Mouse (Mus musculus): ENCODE measurements around the gene Gpr88. TPM values are rescaled to one million over a fixed set of nuclear protein-coding genes. Genes with fewer than 3 reads are reported as not detected.

Gpr88 gene
- total and polyA plus RNA-seq, 3 experiments, result 0.16 TPM; not detected in 2

GRCm38 (mm10) chr3:116252255-116253040 is 855 bp downstream of the Gpr88 start:
- TF ChIP-seq GATA2 (IDR thresholded peaks at IDR 0.05; ENCODE audit: borderline replicate concordance, low read depth, low read length), result no peak
- TF ChIP-seq CTCF (IDR thresholded peaks at IDR 0.05; ENCODE audit: low read depth, low read length), result no peak
- TF ChIP-seq POLR2AphosphoS5 (IDR thresholded peaks at IDR 0.05; ENCODE audit: insufficient replicate concordance, low read depth, low read length), result no peak
- no peak for TF ChIP-seq TAL1 (conservative IDR thresholded peaks at IDR 0.05; ENCODE audit: low read depth, low read length)
- no peak for TF ChIP-seq GATA1 (IDR thresholded peaks at IDR 0.05; ENCODE audit: borderline replicate concordance, low read length)
- DNase-seq (ENCODE audit: low spot score), result no peak
- H3K4me1 ChIP-seq (ENCODE audit: insufficient read depth, low read depth, low read length), result no peaks in the 10 kb centered on the region
- no peak for ATAC-seq (ENCODE audit: extremely low read depth, insufficient number of reproducible peaks, low FRiP score, poor library complexity, severe bottlenecking)
- H3K9me3 ChIP-seq (replicated peaks), result no peaks in the 10 kb centered on the region
- H3K27me3 ChIP-seq (ENCODE audit: insufficient read depth, low read length), result peaks cover 3% of the 10 kb centered on the region; the same call in 1 of the 2 replicates
- H3K36me3 ChIP-seq (replicated peaks), result no peaks in the 10 kb centered on the region
- H3K4me3 ChIP-seq (ENCODE audit: low read depth, low read length), result no peak overlapping the region

DNA sequence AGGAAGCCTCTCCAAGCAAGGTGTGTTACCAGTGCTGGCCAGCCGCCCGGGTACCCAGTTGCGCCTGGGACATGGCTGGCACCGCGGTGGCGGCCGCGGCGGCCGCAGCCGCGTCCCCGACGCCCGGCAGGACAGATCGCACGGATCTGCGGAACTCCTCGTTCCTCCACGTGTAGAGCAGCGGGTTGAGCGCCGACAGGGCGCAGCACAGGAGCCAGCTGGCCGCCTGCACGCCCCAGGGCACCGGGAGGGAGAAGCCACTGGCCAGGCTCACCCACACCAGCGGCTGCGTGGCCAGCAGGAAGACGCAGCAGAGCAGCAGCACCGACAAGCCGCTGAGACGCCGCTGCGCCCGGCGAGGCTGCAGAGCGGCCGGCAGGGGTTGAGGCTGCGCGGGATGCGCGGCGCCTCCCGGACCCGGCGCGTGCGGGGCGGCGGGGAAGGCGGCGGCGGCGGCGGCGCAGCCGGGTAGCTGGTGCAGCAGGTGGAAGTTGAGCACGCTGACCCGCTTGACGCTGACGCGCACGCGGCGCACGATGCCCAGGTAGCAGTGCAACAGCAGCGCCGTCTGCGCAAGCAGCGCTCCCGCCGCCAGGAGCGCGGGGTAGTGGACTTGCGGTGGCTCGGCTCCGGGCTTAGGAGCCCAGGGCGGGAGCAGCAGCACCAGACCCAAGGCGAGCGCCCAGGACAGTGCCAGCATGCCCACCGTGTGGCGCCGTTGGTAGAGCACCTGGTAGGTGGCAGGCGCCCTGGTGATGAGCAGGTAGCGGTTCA is 1.6 kb downstream of the Gpr88 start:
- Histone ChIP-seq H3K4me3 (ENCODE audit: low read depth, low read length) (no peak overlapping the region), H3K9me3 (replicated peaks) (no peaks in the 10 kb centered on the region), H3K4me1 (ENCODE audit: insufficient read depth, low read depth, low read length) (no peaks in the 10 kb centered on the region), H3K36me3 (replicated peaks) (no peaks in the 10 kb centered on the region), H3K27me3 (ENCODE audit: insufficient read depth, low read length) (peaks cover 3% of the 10 kb centered on the region; the same call in 1 of the 2 replicates)
- TF ChIP-seq TAL1 (conservative IDR thresholded peaks at IDR 0.05; ENCODE audit: low read depth, low read length) (no peak), GATA1 (IDR thresholded peaks at IDR 0.05; ENCODE audit: borderline replicate concordance, low read length) (no peak), CTCF (IDR thresholded peaks at IDR 0.05; ENCODE audit: low read depth, low read length) (no peak), GATA2 (IDR thresholded peaks at IDR 0.05; ENCODE audit: borderline replicate concordance, low read depth, low read length) (no peak), POLR2AphosphoS5 (IDR thresholded peaks at IDR 0.05; ENCODE audit: insufficient replicate concordance, low read depth, low read length) (no peak)
- ATAC-seq (ENCODE audit: extremely low read depth, insufficient number of reproducible peaks, low FRiP score, poor library complexity, severe bottlenecking) (no peak), DNase-seq (ENCODE audit: low spot score) (peak; percentile 9)

- no peak for TF ChIP-seq CTCF (IDR thresholded peaks at IDR 0.05; ENCODE audit: low read depth, low read length)
- no peak for TF ChIP-seq POLR2AphosphoS5 (IDR thresholded peaks at IDR 0.05; ENCODE audit: insufficient replicate concordance, low read depth, low read length)
- TF ChIP-seq GATA1 (IDR thresholded peaks at IDR 0.05; ENCODE audit: borderline replicate concordance, low read length), result no peak
- no peak for TF ChIP-seq GATA2 (IDR thresholded peaks at IDR 0.05; ENCODE audit: borderline replicate concordance, low read depth, low read length)
- TF ChIP-seq TAL1 (conservative IDR thresholded peaks at IDR 0.05; ENCODE audit: low read depth, low read length), result no peak
- peaks cover 6% of the 10 kb centered on the region for H3K27me3 ChIP-seq (ENCODE audit: insufficient read depth, low read length)
- H3K9me3 ChIP-seq (replicated peaks), result no peaks in the 10 kb centered on the region
- no peak overlapping the region for H3K4me3 ChIP-seq (ENCODE audit: low read depth, low read length)
- no peaks in the 10 kb centered on the region for H3K4me1 ChIP-seq (ENCODE audit: insufficient read depth, low read depth, low read length)
- H3K36me3 ChIP-seq (replicated peaks), result no peaks in the 10 kb centered on the region
- DNase-seq (ENCODE audit: low spot score) (no peak), ATAC-seq (ENCODE audit: extremely low read depth, insufficient number of reproducible peaks, low FRiP score, poor library complexity, severe bottlenecking) (no peak)
Observed at GRCm38 (mm10) chr3:116249026-116249425, 4.3 kb downstream of the Gpr88 start.

DNA sequence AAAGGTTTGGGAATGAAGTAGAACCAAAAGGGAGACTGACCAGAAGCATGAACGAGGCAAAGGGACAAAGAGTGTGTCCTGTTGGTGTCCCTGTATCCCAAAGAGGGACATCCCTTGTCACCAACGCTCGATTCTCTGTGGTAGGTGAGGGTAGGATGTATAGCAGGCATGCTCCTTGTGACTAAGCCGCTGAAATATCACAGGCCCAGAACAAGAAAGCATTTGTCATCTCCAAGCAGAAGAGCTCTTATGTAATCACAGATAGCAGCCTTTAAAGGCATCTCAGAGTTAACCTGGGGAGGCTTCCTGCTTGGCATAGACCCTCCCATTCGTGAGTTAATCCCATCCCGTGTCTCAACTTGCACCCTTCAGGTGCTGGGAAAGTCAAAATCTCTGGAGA is 8.8 kb downstream of the Gpr88 start:
- ATAC-seq (ENCODE audit: extremely low read depth, insufficient number of reproducible peaks, low FRiP score, poor library complexity, severe bottlenecking) (no peak), DNase-seq (ENCODE audit: low spot score) (no peak)
- Histone ChIP-seq H3K4me1 (ENCODE audit: insufficient read depth, low read depth, low read length) (no peaks in the 10 kb centered on the region), H3K27me3 (ENCODE audit: insufficient read depth, low read length) (peaks cover 6% of the 10 kb centered on the region; the same call in 1 of the 2 replicates), H3K4me3 (ENCODE audit: low read depth, low read length) (no peak overlapping the region), H3K36me3 (replicated peaks) (no peaks in the 10 kb centered on the region), H3K9me3 (replicated peaks) (no peaks in the 10 kb centered on the region)
- no peak for TF ChIP-seq POLR2AphosphoS5 (IDR thresholded peaks at IDR 0.05; ENCODE audit: insufficient replicate concordance, low read depth, low read length)

DNA sequence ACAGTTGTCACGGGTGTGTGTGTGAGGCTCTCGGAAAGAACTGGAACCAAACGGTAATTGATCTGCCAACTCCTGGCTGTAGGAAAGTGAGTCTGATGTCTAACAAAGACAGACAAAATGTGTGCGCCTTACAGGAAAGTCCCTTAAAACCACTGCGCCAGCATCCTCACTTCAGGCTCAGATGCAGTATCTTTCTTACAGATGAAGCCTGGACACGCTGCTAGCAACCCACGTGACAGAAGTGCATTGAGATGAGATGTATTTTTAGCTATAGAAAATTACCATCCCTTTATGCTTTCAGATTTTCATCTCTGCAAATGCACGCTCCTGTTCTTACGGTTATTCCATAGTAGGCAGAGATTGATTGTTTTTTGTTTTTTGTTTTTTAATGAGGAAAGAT is 10.6 kb downstream of the Gpr88 start:
- ATAC-seq (ENCODE audit: extremely low read depth, insufficient number of reproducible peaks, low FRiP score, poor library complexity, severe bottlenecking), result no peak
- no peaks in the 10 kb centered on the region for H3K36me3 ChIP-seq (replicated peaks)
- TF ChIP-seq POLR2AphosphoS5 (IDR thresholded peaks at IDR 0.05; ENCODE audit: insufficient replicate concordance, low read depth, low read length) (no peak), CTCF (IDR thresholded peaks at IDR 0.05; ENCODE audit: low read depth, low read length) (no peak), GATA2 (IDR thresholded peaks at IDR 0.05; ENCODE audit: borderline replicate concordance, low read depth, low read length) (no peak), GATA1 (IDR thresholded peaks at IDR 0.05; ENCODE audit: borderline replicate concordance, low read length) (no peak), TAL1 (conservative IDR thresholded peaks at IDR 0.05; ENCODE audit: low read depth, low read length) (no peak)

DNA sequence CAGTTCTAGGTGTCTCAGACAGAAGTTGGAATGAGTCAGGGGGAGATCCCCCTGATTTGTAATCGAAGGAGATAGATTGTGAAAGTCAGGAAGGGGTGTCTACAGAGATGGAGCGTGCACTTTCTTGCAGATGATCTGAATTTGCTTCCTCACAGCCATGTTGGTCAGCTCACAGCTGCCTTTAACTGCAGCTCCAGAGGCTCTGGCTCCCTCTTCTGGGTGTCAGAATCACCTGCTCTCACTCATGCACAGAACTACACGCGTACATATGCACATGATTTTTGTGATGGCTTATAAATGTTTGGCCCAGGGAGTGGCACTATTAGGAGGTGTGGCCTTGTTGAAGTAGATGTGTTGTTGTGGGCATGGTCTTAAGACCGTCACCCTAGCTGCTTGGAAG is 15.8 kb downstream of the Gpr88 start:
- H3K36me3 ChIP-seq (replicated peaks), result no peaks in the 10 kb centered on the region
- H3K4me3 ChIP-seq (ENCODE audit: low read depth, low read length), result no peak overlapping the region
- DNase-seq (ENCODE audit: low spot score) (no peak), ATAC-seq (ENCODE audit: extremely low read depth, insufficient number of reproducible peaks, low FRiP score, poor library complexity, severe bottlenecking) (no peak)
- H3K9me3 ChIP-seq (replicated peaks), result no peaks in the 10 kb centered on the region
- peaks cover 14% of the 10 kb centered on the region for H3K27me3 ChIP-seq (ENCODE audit: insufficient read depth, low read length)
- TF ChIP-seq POLR2AphosphoS5 (IDR thresholded peaks at IDR 0.05; ENCODE audit: insufficient replicate concordance, low read depth, low read length) (no peak), CTCF (IDR thresholded peaks at IDR 0.05; ENCODE audit: low read depth, low read length) (no peak), GATA1 (IDR thresholded peaks at IDR 0.05; ENCODE audit: borderline replicate concordance, low read length) (no peak), TAL1 (conservative IDR thresholded peaks at IDR 0.05; ENCODE audit: low read depth, low read length) (no peak)
- no peaks in the 10 kb centered on the region for H3K4me1 ChIP-seq (ENCODE audit: insufficient read depth, low read depth, low read length)

More for the DNA sequence above, 10.6 kb downstream of the Gpr88 start:
- H3K4me1 ChIP-seq (ENCODE audit: insufficient read depth, low read depth, low read length), result no peaks in the 10 kb centered on the region
- H3K9me3 ChIP-seq (replicated peaks), result no peaks in the 10 kb centered on the region
- H3K27me3 ChIP-seq (ENCODE audit: insufficient read depth, low read length), result peaks cover 6% of the 10 kb centered on the region; the same call in 1 of the 2 replicates
- DNase-seq (ENCODE audit: low spot score), result no peak
- H3K4me3 ChIP-seq (ENCODE audit: low read depth, low read length), result no peak overlapping the region

Measured in G1E (cell line).